Mouse (Mus musculus) heart, embryonic 12.5 days (tissue): ENCODE results near the gene Rnf31. TPM values are rescaled to one million over a fixed set of nuclear protein-coding genes. Genes with fewer than 3 reads are reported as not detected.

ENCODE experiments used
- ATAC-seq: fragments of 200-750 bp; cut with Nextera tagmentation; 2 replicates; pipeline ENCODE4 v1.8.0; 2017; ENCODE audit warnings: moderate TSS enrichment, moderate library complexity; ENCODE audit not compliant: insufficient number of reproducible peaks, low FRiP score
- H3K27ac ChIP-seq: fragments of 300-500 bp; sonication (generic); 2 replicates; pipeline ENCODE4 v1.5.1; 2016; ENCODE audit warnings: mild to moderate bottlenecking, moderate library complexity; ENCODE audit not compliant: poor library complexity, severe bottlenecking
- H3K27me3 ChIP-seq: fragments of 300-500 bp; sonication (generic); replicated peaks from 2 replicates; pipeline ENCODE4 v1.6.1; 2016; ENCODE audit warnings: mild to moderate bottlenecking, moderate library complexity
- H3K36me3 ChIP-seq: fragments of 300-500 bp; sonication (generic); 2 replicates; pipeline ENCODE4 v1.6.1; 2016; ENCODE audit warnings: mild to moderate bottlenecking, moderate library complexity
- H3K4me1 ChIP-seq: fragments of 300-500 bp; sonication (generic); replicated peaks from 2 replicates; pipeline ENCODE4 v1.6.1; 2016; ENCODE audit warnings: mild to moderate bottlenecking
- H3K4me2 ChIP-seq: fragments of 300-500 bp; sonication (generic); 2 replicates; pipeline ENCODE4 v1.6.1; 2016; ENCODE audit warnings: mild to moderate bottlenecking, moderate library complexity
- H3K4me3 ChIP-seq: fragments of 300-500 bp; sonication (generic); 2 replicates; pipeline ENCODE4 v1.5.1; 2016; ENCODE audit warnings: mild to moderate bottlenecking
- H3K9ac ChIP-seq: fragments of 300-500 bp; sonication (generic); 2 replicates; pipeline ENCODE4 v1.6.1; 2016; ENCODE audit warnings: mild to moderate bottlenecking, moderate library complexity
- H3K9me3 ChIP-seq: fragments of 300-500 bp; sonication (generic); replicated peaks from 2 replicates; pipeline ENCODE4 v1.6.1; 2016; ENCODE audit warnings: mild to moderate bottlenecking, moderate library complexity
- WGBS: fragments of 180-500 bp; shearing (Covaris S2); methylation state at CpG from one replicate; pipeline ENCODE4 v1.1.7; 2016; 5-methylcytosine and 5-hydroxymethylcytosine counted together
- polyA plus RNA-seq: library from polyadenylated mRNA; unstranded; fragments of >200 nt; fragmentation: Nextera tagmentation; extraction: Ambion mirVana; gene quantifications from 2 replicates; pipeline ENCODE4 v1.2.1, GENCODE M21; 2016

Gene Rnf31
- polyA plus RNA-seq, 1 experiment from 2014 or later, result 16.4 TPM

DNA sequence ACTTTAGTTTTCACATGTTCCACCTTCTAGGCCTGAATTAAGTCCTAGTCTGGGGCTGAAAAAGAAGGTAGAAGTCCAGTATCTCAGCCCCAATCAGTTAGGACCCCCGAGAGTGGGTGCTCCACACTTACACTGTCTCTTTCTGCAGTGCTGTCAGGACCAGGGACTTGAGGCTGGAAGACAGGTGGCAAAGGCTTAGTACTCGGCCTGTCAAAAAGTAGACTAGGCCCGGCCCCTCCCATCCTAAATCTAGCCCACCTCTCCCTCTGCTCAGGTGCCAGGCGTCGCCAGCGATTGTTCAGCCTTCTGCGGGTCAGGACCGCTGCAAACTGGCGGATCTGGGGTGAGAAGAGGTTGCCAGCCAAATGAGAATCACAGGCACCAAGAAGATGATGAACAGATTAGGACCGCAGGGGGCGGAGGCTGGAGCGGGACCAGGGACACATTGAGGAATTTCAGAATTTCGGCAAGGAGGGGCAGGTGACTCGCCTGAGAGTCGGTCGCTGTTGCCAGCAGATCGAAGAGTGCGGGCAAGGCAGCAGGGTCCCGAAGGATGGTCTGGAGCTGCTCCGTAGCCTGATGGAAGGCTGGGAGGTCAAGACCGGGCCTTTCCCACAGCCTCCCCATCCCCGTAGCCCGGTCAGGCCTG is 43.5 kb downstream of the Rnf31 start:
- peaks cover 81% of the 10 kb centered on the region for H3K36me3 ChIP-seq
- no peaks in the 10 kb centered on the region for H3K9me3 ChIP-seq
- H3K4me3 ChIP-seq, result peak overlapping the region; percentile 89
- ATAC-seq, result 0 out of 2 replicates have a peak, but pooled peaks have one; percentile 6
- H3K4me2 ChIP-seq, result peak overlapping the region; percentile 98
- no peaks in the 10 kb centered on the region for H3K27me3 ChIP-seq
- H3K9ac ChIP-seq, result peak overlapping the region; percentile 90
- WGBS, result 4% methylated on average over 23 of the region's 23 CpGs
- peak overlapping the region; percentile 79 for H3K27ac ChIP-seq
- H3K4me1 ChIP-seq, result peaks cover 18% of the 10 kb centered on the region

DNA sequence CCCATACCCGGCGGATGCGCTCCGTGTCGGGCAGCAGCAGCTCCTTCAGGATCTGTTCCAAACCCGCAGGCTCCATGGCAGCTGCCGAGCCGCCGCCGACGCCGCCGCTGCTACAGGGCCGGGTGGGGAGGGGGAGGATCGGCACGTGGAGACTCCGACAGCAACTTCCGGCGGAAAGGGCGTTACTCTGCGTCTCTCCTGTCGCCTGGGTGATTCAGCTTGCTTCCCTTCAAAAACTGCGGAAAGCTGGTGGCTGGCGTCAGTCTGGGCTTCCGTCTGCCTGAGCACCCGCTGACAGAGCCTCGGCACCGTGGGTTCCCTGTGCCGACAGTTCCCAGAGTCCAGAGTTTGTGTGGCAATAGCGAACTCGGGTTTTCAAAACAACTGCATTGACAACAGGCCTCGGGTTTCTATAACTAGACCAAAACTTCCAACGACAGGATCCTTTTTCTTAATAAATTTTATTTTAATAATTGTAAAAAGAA is 44.1 kb downstream of the Rnf31 start, which contains the start of gene Ipo4:
Ipo4 (minus strand) TSS at position 435 of the 485 bp plus-strand sequence.
- Histone ChIP-seq H3K36me3 (peaks cover 81% of the 10 kb centered on the region), H3K4me3 (peak within 1 kb of the TSS; percentile 89), H3K27me3 (no peaks in the 10 kb centered on the region), H3K27ac (peak within 1 kb of the TSS; percentile 79), H3K9ac (peak within 1 kb of the TSS; percentile 90), H3K9me3 (no peaks in the 10 kb centered on the region), H3K4me1 (peaks cover 18% of the 10 kb centered on the region), H3K4me2 (peak within 1 kb of the TSS; percentile 98)
- ATAC-seq, result peak; percentile 86
- 1% methylated on average over 31 of the region's 33 CpGs for WGBS

DNA sequence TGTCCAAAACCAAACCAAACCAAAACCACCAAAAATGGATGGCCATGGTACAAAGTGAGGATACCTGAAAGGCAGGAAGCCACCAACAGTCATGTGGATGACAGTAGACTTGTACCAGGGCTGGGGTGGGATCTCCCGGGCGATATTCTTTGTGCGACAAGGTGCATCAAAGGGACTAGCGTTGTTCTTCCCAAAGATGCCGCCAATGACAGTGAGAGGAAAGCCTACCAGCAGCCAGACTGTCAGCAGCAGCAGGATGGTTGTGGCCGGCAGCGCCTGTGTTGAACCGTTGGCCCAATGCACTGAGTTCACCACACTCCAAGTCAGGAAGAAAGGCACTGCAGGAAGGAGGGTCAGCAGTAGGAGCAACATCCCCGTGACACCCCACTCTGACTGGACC is 46.3 kb downstream of the Rnf31 start, which contains the start of gene Gm49378:
Gm49378 (minus strand) TSS at position 101 of the 400 bp plus-strand sequence.
- H3K4me3 ChIP-seq, result no peak within 1 kb of the TSS
- H3K9me3 ChIP-seq, result no peaks in the 10 kb centered on the region
- H3K9ac ChIP-seq, result no peak within 1 kb of the TSS
- H3K4me2 ChIP-seq, result no peak within 1 kb of the TSS
- H3K4me1 ChIP-seq, result peaks cover 27% of the 10 kb centered on the region
- H3K27me3 ChIP-seq, result no peaks in the 10 kb centered on the region
- no peak within 1 kb of the TSS for H3K27ac ChIP-seq
- 94% methylated on average over 9 of the region's 9 CpGs for WGBS
- no peak for ATAC-seq
- peaks cover 70% of the 10 kb centered on the region for H3K36me3 ChIP-seq

DNA sequence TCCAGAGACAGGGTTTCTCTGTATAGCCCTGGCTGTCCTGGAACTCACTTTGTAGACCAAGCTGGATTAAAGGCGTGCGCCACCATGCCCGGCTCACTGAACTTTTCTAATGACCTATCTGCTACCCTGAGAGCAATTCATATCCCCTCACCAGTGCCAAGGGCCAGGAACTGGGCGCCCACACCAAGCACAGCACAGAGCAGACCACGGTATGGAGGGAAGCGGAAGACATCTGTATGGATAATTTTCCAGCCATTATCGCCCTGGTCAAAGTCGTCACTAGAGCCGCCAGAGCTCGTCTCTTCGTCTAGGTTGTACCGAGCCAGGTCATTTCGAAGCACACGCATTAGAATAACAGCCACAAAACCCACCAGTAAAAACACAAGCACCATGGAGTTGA is 49.3 kb downstream of the Rnf31 start:
- H3K36me3 ChIP-seq, result peaks cover 58% of the 10 kb centered on the region

DNA sequence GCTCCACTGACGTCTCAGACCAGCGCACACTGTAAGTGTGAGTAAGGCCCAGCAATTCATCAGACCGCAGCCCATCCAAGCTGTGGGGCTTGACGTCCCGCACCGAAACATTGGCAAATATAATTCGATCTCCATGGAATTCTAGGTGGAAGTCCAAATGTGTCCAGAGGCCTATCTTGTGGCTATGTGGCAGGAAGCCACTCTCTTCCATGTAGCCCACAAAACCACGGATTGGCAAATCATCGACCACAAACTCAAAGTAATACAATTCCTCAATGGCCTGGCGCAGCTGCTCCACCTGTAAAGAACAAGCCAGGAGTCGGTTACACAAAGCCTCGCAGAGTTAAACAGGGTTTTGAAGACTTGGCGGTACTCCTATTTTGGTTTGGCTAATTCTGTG is 49.8 kb downstream of the Rnf31 start:
- no peak overlapping the region for H3K9ac ChIP-seq
- H3K36me3 ChIP-seq, result peaks cover 59% of the 10 kb centered on the region
- H3K4me1 ChIP-seq, result peaks cover 29% of the 10 kb centered on the region
- H3K4me2 ChIP-seq, result no peak overlapping the region
- H3K27ac ChIP-seq, result no peak overlapping the region
- no peak overlapping the region for H3K4me3 ChIP-seq
- no peak for ATAC-seq
- no peaks in the 10 kb centered on the region for H3K9me3 ChIP-seq
- H3K27me3 ChIP-seq, result no peaks in the 10 kb centered on the region
- WGBS, result 94% methylated on average over 13 of the region's 13 CpGs

More for the DNA sequence above, 49.3 kb downstream of the Rnf31 start:
- peaks cover 29% of the 10 kb centered on the region for H3K4me1 ChIP-seq
- no peak overlapping the region for H3K4me3 ChIP-seq
- no peaks in the 10 kb centered on the region for H3K9me3 ChIP-seq
- no peak overlapping the region for H3K9ac ChIP-seq
- no peaks in the 10 kb centered on the region for H3K27me3 ChIP-seq
- no peak overlapping the region for H3K27ac ChIP-seq
- 98% methylated on average over 14 of the region's 14 CpGs for WGBS
- no peak for ATAC-seq
- no peak overlapping the region for H3K4me2 ChIP-seq

DNA sequence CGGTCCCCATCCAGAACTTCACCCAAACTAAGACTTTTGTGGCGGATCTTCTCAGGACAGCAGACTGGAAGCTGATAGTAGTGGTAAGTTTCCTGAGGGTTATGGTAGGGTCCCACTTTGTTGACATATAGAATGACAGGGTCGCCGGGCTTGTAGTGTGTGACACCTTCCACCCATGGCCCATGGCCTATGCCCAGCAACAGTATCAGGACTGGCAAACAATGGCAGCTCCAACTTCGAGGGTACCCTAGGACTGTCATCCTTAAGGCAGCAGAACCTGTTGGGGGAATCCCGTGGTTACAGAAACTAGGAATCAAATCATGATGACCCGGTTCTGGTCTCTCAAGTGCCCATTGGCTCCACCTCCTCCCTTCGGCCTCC is 51.2 kb downstream of the Rnf31 start:
- H3K4me1 ChIP-seq, result peaks cover 31% of the 10 kb centered on the region
- peak overlapping the region; percentile 88 for H3K4me2 ChIP-seq
- ATAC-seq, result no peak; the same call in 1 of the 2 replicates
- no peaks in the 10 kb centered on the region for H3K27me3 ChIP-seq
- 20% methylated on average over 8 of the region's 8 CpGs for WGBS
- H3K9ac ChIP-seq, result peak overlapping the region; percentile 82
- H3K9me3 ChIP-seq, result no peaks in the 10 kb centered on the region
- H3K36me3 ChIP-seq, result peaks cover 54% of the 10 kb centered on the region
- H3K27ac ChIP-seq, result peak overlapping the region; percentile 90
- peak overlapping the region; percentile 73 for H3K4me3 ChIP-seq

DNA sequence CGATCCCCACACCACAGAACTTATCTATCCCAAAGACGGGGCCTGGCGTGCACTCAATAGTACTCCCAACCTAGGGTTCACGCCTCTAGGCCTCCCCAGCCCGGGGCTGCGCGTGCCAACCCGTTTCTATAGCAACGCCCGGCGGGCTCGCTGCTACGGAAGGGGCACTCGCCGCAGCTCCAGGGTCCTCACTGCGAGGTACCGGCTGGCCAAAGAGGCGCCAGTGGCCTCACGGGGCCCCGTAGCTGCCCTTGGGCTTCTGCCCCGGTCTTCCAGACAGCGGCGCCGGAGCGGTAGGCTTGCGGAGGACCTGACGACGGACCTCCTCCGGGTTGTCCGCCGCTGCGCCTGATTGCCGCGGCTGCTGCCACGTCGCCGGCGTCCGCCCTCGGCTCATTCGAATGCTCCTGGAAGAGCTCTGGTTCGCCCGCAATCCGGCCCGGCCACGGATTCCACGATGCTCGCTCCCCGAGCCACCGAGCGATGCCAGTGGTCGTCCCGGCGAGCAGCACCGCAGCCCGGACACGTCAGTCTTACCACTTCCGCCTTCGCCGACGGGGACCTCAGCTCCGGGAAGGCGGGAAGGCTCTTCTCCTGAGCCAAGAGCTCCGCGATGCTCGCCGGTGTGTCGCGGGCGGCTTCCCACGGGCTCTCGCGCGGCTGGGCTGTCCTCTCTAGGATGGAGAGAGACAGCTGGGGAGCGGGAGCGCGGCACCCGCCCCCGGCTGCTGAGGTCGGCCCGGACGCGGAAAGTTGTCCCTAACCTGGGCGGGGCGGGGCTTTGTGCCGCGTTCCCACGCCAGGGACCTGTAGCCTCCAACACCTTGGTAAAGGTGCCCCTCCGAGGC is 51.8 kb downstream of the Rnf31 start, which contains the start of gene Tm9sf1:
Tm9sf1 (minus strand) TSS at position 747 of the 848 bp plus-strand sequence.
- Histone ChIP-seq H3K27me3 (no peaks in the 10 kb centered on the region), H3K9me3 (no peaks in the 10 kb centered on the region), H3K4me3 (peak within 1 kb of the TSS; percentile 73), H3K36me3 (peaks cover 48% of the 10 kb centered on the region), H3K9ac (peak within 1 kb of the TSS; percentile 82), H3K27ac (peak within 1 kb of the TSS; percentile 90), H3K4me2 (peak within 1 kb of the TSS; percentile 88), H3K4me1 (peaks cover 31% of the 10 kb centered on the region)
- WGBS, result under 1% methylated on average over 89 of the region's 89 CpGs
- ATAC-seq, result peak; percentile 87

DNA sequence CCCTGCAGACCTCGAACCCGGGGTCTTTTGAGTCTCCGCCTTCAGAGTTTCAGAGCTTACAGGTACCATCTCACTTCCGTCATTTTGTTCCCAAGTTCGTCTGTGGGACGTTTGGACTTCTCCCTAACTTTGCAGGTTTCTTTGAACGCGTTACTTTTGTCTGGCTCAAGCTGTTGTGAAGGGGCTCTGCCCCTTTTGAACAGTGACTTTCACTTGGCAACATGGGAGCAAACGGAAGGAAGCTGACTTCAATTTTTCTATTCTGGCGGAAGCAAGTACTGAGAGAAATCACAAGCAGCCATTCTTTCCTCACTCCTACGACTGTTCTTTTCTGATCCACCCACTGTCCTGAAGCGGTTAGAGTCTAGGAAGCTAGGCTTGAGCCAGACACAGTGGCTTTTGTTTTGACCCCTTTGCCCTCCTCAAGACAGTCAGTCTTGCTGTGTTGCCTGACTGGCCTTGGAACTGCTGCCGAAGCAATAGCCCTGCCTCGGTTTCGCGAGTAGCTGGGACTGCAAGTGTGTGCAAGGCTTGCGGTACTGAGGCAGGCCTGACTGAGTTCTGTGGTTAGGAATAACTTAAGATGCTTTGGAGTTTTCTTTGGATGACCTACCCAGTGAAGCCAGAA is 52.9 kb downstream of the Rnf31 start:
- Histone ChIP-seq H3K9ac (peak overlapping the region; percentile 82), H3K4me1 (peaks cover 31% of the 10 kb centered on the region), H3K27me3 (no peaks in the 10 kb centered on the region), H3K4me2 (peak overlapping the region; percentile 88), H3K4me3 (peak overlapping the region; percentile 73), H3K36me3 (peaks cover 37% of the 10 kb centered on the region), H3K27ac (peak overlapping the region; percentile 68), H3K9me3 (no peaks in the 10 kb centered on the region)
- no peak for ATAC-seq
- 32% methylated on average over 17 of the region's 17 CpGs for WGBS

DNA sequence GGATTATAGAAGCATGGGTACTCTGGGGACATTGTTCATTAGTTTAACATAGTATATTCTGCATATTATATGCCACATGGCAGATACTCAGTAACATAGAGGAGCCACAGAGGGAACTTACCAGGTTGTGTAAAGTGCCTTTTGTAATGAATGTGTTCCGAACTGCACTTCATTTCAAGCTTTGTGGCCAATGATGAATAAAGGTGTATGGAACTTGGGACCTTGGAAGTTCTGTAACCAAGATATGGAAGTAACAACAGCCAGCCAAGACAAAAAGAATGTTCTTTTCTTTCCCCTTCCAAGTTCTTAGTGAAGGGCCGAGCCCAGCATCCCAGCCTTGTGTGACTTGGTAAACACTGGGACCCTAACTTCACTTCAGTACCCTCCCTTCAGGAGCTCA is 58.4 kb downstream of the Rnf31 start, which contains the start of gene Tssk4:
Tssk4 (plus strand) TSS at position 301 of the 400 bp plus-strand sequence.
- WGBS, result 85% methylated on average over 2 of the region's 2 CpGs
- Histone ChIP-seq H3K27me3 (no peaks in the 10 kb centered on the region), H3K4me2 (no peak within 1 kb of the TSS), H3K9me3 (no peaks in the 10 kb centered on the region), H3K4me1 (peaks cover 14% of the 10 kb centered on the region), H3K4me3 (no peak within 1 kb of the TSS), H3K9ac (no peak within 1 kb of the TSS), H3K36me3 (peaks cover 14% of the 10 kb centered on the region; the same call in 1 of the 2 replicates), H3K27ac (no peak within 1 kb of the TSS)
- no peak for ATAC-seq

DNA sequence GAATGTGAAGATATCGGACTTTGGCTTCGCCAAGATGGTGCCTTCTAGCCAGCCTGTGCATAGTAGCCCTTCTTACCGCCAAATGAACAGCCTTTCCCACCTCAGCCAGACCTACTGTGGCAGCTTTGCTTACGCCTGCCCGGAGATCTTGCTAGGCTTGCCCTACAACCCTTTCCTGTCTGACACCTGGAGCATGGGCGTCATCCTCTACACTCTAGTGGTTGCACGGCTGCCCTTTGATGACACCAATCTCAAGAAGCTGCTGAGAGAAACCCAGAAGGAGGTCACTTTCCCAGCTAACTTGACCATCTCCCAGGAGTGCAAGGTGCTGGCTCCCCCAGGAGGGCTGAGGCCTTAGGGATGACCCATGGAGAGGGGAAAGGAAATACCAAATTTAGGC is 60.0 kb downstream of the Rnf31 start:
- ATAC-seq, result no peak
- 70% methylated on average over 7 of the region's 7 CpGs for WGBS
- no peak overlapping the region for H3K4me3 ChIP-seq

More for the DNA sequence above, 60.0 kb downstream of the Rnf31 start:
- Histone ChIP-seq H3K27me3 (no peaks in the 10 kb centered on the region), H3K36me3 (peaks cover 5% of the 10 kb centered on the region; the same call in 1 of the 2 replicates), H3K9ac (no peak overlapping the region), H3K9me3 (no peaks in the 10 kb centered on the region), H3K4me2 (no peak overlapping the region), H3K4me1 (peaks cover 10% of the 10 kb centered on the region; the same call in 1 of the 2 replicates), H3K27ac (no peak overlapping the region)
